Mouse (Mus musculus): ENCODE measurements at regions not wholly inside any gene's neighbourhood (a gene's known extent, or its start where the extent isn't known, plus 50 kb on each side); places are given as distances from the start of the nearest gene placed in this dataset.
A peak's percentile ranks its signal among the peaks of the same experiment; 100 is the strongest.

DNA sequence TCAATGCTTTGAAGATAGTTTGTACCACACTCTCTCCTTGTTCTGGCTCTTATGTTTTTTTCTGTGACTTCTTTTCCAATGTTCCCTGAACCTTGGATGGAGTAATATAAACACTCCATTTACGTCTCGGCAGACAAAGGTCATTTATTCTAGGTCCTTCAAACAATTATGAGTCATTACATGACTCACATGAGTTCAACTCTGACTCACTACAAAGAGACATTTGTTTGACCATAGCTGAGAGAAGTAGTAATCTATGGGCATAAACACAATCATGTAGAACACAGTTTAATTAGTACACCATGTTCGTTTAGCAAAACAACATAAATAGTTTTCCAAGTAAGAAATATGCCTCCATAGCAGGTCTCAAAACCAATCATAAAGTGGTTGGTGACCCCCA lies 59.6 kb upstream of the Hmgcll1 start:
- DNase-seq (ENCODE audit: extremely low spot score, low read depth, low spot score): no peak

GRCm38 (mm10) chr9:75956370-75956769 lies 58.3 kb upstream of the Hmgcll1 start:
- no peak for DNase-seq (ENCODE audit: extremely low spot score, low read depth, low spot score)

- no peak for DNase-seq (ENCODE audit: extremely low spot score, low read depth, low spot score)
Measured at GRCm38 (mm10) chr9:75958720-75959339, 55.8 kb upstream of the Hmgcll1 start.

- DNase-seq (ENCODE audit: extremely low spot score, low read depth, low spot score): no peak
Measured at GRCm38 (mm10) chr9:75959775-75960174, 54.9 kb upstream of the Hmgcll1 start.

DNA sequence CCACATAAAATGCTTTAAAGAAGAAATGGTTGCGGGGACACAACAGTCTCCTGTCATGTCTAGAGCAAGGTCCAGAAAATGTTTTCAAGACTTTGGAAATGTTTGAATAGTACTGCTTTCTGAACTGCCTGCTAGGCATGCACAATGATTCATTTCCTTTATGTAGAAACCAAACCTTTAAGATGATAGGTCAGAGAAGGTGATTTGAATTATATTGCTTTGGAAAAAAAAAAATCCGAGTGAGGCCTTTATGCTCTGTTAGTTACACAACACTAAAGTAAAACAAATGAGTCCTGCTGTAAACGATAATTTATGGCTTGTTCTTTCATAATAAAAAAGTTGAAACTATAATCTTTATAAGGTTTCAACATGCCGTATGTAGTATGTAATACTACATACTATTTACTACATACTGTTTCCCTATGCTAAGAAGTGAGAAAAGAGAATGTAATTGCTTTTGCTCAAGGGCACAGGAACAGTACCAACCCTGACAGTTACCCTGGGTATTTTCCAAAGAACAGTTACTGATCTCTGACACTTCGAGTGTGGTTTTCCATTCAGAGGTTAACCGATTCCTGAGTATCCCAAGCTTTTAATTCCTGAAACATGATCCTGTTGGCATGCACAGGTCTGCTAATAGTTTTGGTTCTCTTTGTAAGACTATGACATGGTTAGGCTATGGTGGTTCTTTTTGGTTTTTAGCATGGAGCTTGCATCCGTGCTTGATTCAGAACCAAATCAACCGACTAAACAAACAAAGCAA lies 53.9 kb upstream of the Hmgcll1 start:
- peak; percentile 35 for DNase-seq (ENCODE audit: extremely low spot score, low read depth, low spot score)

All from hindlimb bud, embryonic 11.5 days (tissue).